Comparison of ENCODE assay signal across 8 mouse cellular contexts in the genomic region with DNA sequence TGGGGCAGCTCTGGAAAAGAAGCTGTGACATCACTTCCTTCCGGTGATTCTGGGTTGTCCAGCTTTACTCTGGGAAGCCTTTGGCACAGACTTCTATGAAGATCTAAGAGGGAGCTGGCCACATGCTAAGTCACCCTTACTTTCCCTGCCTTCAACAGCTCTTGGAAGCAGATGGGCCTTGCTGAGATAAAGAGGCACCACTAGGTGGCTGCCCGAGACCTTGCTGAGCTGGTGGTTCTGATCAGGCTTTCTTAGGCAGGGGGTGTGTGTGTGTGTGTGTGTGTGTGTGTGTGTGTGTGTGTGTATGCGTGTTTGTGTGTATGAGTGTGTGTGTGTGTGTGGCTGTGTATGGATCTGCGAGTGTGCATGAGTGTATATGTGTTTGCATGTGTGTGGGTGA. TPM values are rescaled to one million over a fixed set of nuclear protein-coding genes. Genes with fewer than 3 reads are reported as not detected.
DNase-seq lines count a peak whose midpoint lies in the region; ATAC-seq lines count a peak whose summit lies in the region.

No protein-coding gene starts in this region.

- H3K27ac ChIP-seq in forebrain, embryonic 15.5 days (replicated peaks): no peak overlapping the region
- H3K27ac ChIP-seq in intestine, embryonic 14.5 days (ENCODE audit: low read depth): no peak overlapping the region
- no peak overlapping the region for H3K27ac ChIP-seq in midbrain, embryonic 12.5 days (replicated peaks)
- no peak overlapping the region for H3K27ac ChIP-seq in stomach, embryonic 16.5 days (ENCODE audit: low read length)

- no peaks in the 10 kb centered on the region for H3K27me3 ChIP-seq in forebrain, embryonic 15.5 days
- no peaks in the 10 kb centered on the region for H3K27me3 ChIP-seq in intestine, embryonic 14.5 days (replicated peaks; ENCODE audit: control insufficient read depth, insufficient read depth, low read length)
- peaks cover 6% of the 10 kb centered on the region for H3K27me3 ChIP-seq in midbrain, embryonic 12.5 days
- no peaks in the 10 kb centered on the region for H3K27me3 ChIP-seq in stomach, embryonic 16.5 days (ENCODE audit: control insufficient read depth, insufficient read depth, low read length)

- no peak for ATAC-seq in CD4-positive, CD25-positive, alpha-beta regulatory T cell, adult 4 months
- peak; percentile 72 for ATAC-seq in forebrain, embryonic 15.5 days (replicated peaks)
- ATAC-seq in intestine, embryonic 14.5 days (replicated peaks; ENCODE audit: low FRiP score, low TSS enrichment, low read depth): peak; percentile 54; the same call in 1 of the 2 replicates
- peak; percentile 71 for ATAC-seq in midbrain, embryonic 12.5 days (ENCODE audit: low FRiP score, low read depth)
- 0 out of 2 replicates have a peak, but pooled peaks have one; percentile 27 for ATAC-seq in stomach, embryonic 16.5 days (ENCODE audit: insufficient read depth, low FRiP score)

- 25% methylated on average over 4 of the region's 4 CpGs for WGBS in forebrain, embryonic 15.5 days
- 30% methylated on average over 4 of the region's 4 CpGs for WGBS in intestine, embryonic 14.5 days
- WGBS in midbrain, embryonic 12.5 days: 40% methylated on average over 4 of the region's 4 CpGs
- 28% methylated on average over 4 of the region's 4 CpGs for WGBS in stomach, embryonic 16.5 days

- no peaks in the 10 kb centered on the region for H3K36me3 ChIP-seq in forebrain, embryonic 15.5 days
- no peaks in the 10 kb centered on the region for H3K36me3 ChIP-seq in intestine, embryonic 14.5 days (ENCODE audit: control insufficient read depth, insufficient read depth, low read length)
- H3K36me3 ChIP-seq in midbrain, embryonic 12.5 days: no peaks in the 10 kb centered on the region
- H3K36me3 ChIP-seq in stomach, embryonic 16.5 days (ENCODE audit: control insufficient read depth, insufficient read depth, low read length): no peaks in the 10 kb centered on the region

- peaks cover 10% of the 10 kb centered on the region for H3K4me1 ChIP-seq in forebrain, embryonic 15.5 days
- H3K4me1 ChIP-seq in intestine, embryonic 14.5 days (replicated peaks; ENCODE audit: control insufficient read depth, insufficient read depth, low read length): peaks cover 43% of the 10 kb centered on the region
- H3K4me1 ChIP-seq in midbrain, embryonic 12.5 days: 0 out of 2 replicates have a peak, but pooled peaks cover 3% of the 10 kb centered on the region
- H3K4me1 ChIP-seq in stomach, embryonic 16.5 days (ENCODE audit: control insufficient read depth, insufficient read depth, low read length): peaks cover 26% of the 10 kb centered on the region

- no peak overlapping the region for H3K4me2 ChIP-seq in forebrain, embryonic 15.5 days (replicated peaks)
- no peak overlapping the region for H3K4me2 ChIP-seq in intestine, embryonic 14.5 days (ENCODE audit: low read length)
- H3K4me2 ChIP-seq in midbrain, embryonic 12.5 days (replicated peaks): no peak overlapping the region
- H3K4me2 ChIP-seq in stomach, embryonic 16.5 days (ENCODE audit: low read depth, low read length): no peak overlapping the region

- DNase-seq in CD4-positive, CD25-positive, alpha-beta regulatory T cell, adult 2 months (ENCODE audit: low read depth, low spot score): peak; percentile 25
- peak; percentile 70 for DNase-seq in adrenal gland, postnatal 14 days
- DNase-seq in intestine, embryonic 14.5 days (ENCODE audit: low spot score): no peak
- peak; percentile 29 to 45 for DNase-seq in left cerebral cortex, postnatal 36 days (ENCODE audit: low spot score in 2 of 2)

- intact Hi-C loops in left cerebral cortex, postnatal 36 days (cut with DNase I): loop anchor here (5.0 kb wide), 2 partner anchors 128 to 343 kb away; no protein-coding TSS in a partner anchor

- no peak overlapping the region for H3K4me3 ChIP-seq in forebrain, embryonic 15.5 days
- no peak overlapping the region for H3K4me3 ChIP-seq in intestine, embryonic 14.5 days (ENCODE audit: low read depth, low read length)
- no peak overlapping the region for H3K4me3 ChIP-seq in midbrain, embryonic 12.5 days
- no peak overlapping the region for H3K4me3 ChIP-seq in stomach, embryonic 16.5 days (replicated peaks; ENCODE audit: low read length)

- H3K9me3 ChIP-seq in forebrain, embryonic 15.5 days: no peaks in the 10 kb centered on the region
- no peaks in the 10 kb centered on the region for H3K9me3 ChIP-seq in intestine, embryonic 14.5 days (ENCODE audit: control insufficient read depth, low read length)
- H3K9me3 ChIP-seq in midbrain, embryonic 12.5 days: no peaks in the 10 kb centered on the region
- no peaks in the 10 kb centered on the region for H3K9me3 ChIP-seq in stomach, embryonic 16.5 days (replicated peaks; ENCODE audit: control insufficient read depth, low read length)

- H3K9ac ChIP-seq in forebrain, embryonic 15.5 days (replicated peaks): no peak overlapping the region
- no peak overlapping the region for H3K9ac ChIP-seq in intestine, embryonic 14.5 days (ENCODE audit: low read length)
- no peak overlapping the region for H3K9ac ChIP-seq in midbrain, embryonic 12.5 days (replicated peaks)
- H3K9ac ChIP-seq in stomach, embryonic 16.5 days (ENCODE audit: low read length): no peak overlapping the region

RNA-seq across cellular contexts. Expression of gene Hhat, which starts 13.4 kb away (rescaled TPM):
- polyA plus RNA-seq in CD4-positive, CD25-positive, alpha-beta regulatory T cell, adult 4 months (2017; shearing (Covaris generic)): 1 to 10 TPM; 2.9 to 3.7 TPM
- 4.6 TPM in 2 replicates for total RNA-seq in adrenal gland, postnatal 14 days (2021)
- polyA plus RNA-seq in forebrain, embryonic 15.5 days (2015; fragmentation: Nextera tagmentation; extraction: Ambion mirVana): 2.0 and 2.7 TPM in 2 replicates
- 14.1 and 15.0 TPM in 2 replicates for polyA plus RNA-seq in intestine, embryonic 14.5 days (2014; fragmentation: Nextera tagmentation; extraction: Ambion mirVana)
- total RNA-seq in left cerebral cortex, postnatal 36 days (2021): 1 to 10 TPM; 1.2 to 2.3 TPM
- polyA plus RNA-seq in midbrain, embryonic 12.5 days (2016; fragmentation: Nextera tagmentation; extraction: Ambion mirVana): 6.5 and 8.1 TPM in 2 replicates
- 8.1 and 8.9 TPM in 2 replicates for polyA plus RNA-seq in stomach, embryonic 16.5 days (2015; fragmentation: Nextera tagmentation; extraction: Ambion mirVana)
